In genomic region chr2:29563986-29564385, GRCm38 (mm10) we compare ENCODE assay signal across 9 mouse cellular contexts. TPM values are rescaled to one million over a fixed set of nuclear protein-coding genes. Genes with fewer than 3 reads are reported as not detected.
DNase-seq lines count a peak whose midpoint lies in the region; ATAC-seq and TF ChIP-seq lines count a peak whose summit lies in the region.
"Had no signal": no experiment of that assay in that cellular context is flagged by ENCODE, and none has a peak within 500 bp of the region (broad histone marks: within the 10 kb centered on the region; RNA-seq: fewer than 3 reads in every experiment).

No protein-coding gene starts in this region.

- WGBS in midbrain, embryonic 12.5 days: 62% methylated on average over 7 of the region's 7 CpGs
- 42% methylated on average over 7 of the region's 7 CpGs for WGBS in midbrain, embryonic 16.5 days

- H3K9ac ChIP-seq in midbrain, embryonic 12.5 days (replicated peaks): no peak overlapping the region
- H3K9ac ChIP-seq in midbrain, embryonic 16.5 days (ENCODE audit: low read depth, low read length): no peak overlapping the region
- H3K9ac ChIP-seq: embryonic facial prominence, embryonic 15.5 days; liver, embryonic 14.5 days had no signal

- H3K27ac ChIP-seq in midbrain, embryonic 12.5 days (replicated peaks): peak overlapping the region; percentile 61
- no peak overlapping the region for H3K27ac ChIP-seq in midbrain, embryonic 16.5 days (ENCODE audit: low read length)
- peak overlapping the region; percentile 56 for H3K27ac ChIP-seq in left cerebral cortex, adult 2 months
- H3K27ac ChIP-seq: embryonic facial prominence, embryonic 15.5 days; liver, embryonic 14.5 days had no signal

- no peak for ATAC-seq in midbrain, embryonic 12.5 days (ENCODE audit: low FRiP score, low read depth)
- ATAC-seq in midbrain, embryonic 16.5 days: no peak
- no peak for ATAC-seq in erythroid progenitor cell, adult 5-6 weeks (replicated peaks; ENCODE audit: low FRiP score, poor library complexity, severe bottlenecking)

- H3K4me3 ChIP-seq in midbrain, embryonic 12.5 days: no peak overlapping the region
- H3K4me3 ChIP-seq in midbrain, embryonic 16.5 days (ENCODE audit: low read depth, low read length): no peak overlapping the region
- no peak overlapping the region for H3K4me3 ChIP-seq in left cerebral cortex, adult 2 months
- H3K4me3 ChIP-seq: embryonic facial prominence, embryonic 15.5 days had no signal

- no peaks in the 10 kb centered on the region for H3K9me3 ChIP-seq in midbrain, embryonic 12.5 days
- H3K9me3 ChIP-seq in midbrain, embryonic 16.5 days (replicated peaks; ENCODE audit: control insufficient read depth, low read length, poor library complexity, severe bottlenecking): no peaks in the 10 kb centered on the region
- H3K9me3 ChIP-seq: embryonic facial prominence, embryonic 15.5 days had no signal

- no peak overlapping the region for H3K4me2 ChIP-seq in midbrain, embryonic 12.5 days (replicated peaks)
- H3K4me2 ChIP-seq in midbrain, embryonic 16.5 days (ENCODE audit: low read length): no peak overlapping the region
- H3K4me2 ChIP-seq: embryonic facial prominence, embryonic 15.5 days had no signal

- H3K27me3 ChIP-seq in midbrain, embryonic 12.5 days: no peaks in the 10 kb centered on the region
- H3K27me3 ChIP-seq in midbrain, embryonic 16.5 days (ENCODE audit: control insufficient read depth, insufficient read depth, low read depth, low read length): no peaks in the 10 kb centered on the region
- H3K27me3 ChIP-seq: embryonic facial prominence, embryonic 15.5 days had no signal

- TF ChIP-seq CTCF in left cerebral cortex, adult 2 months (IDR thresholded peaks at IDR 0.05): no peak

- DNase-seq in cerebellum, postnatal 25 days: peak; percentile 77 to 78
- peak; percentile 30 to 50 for DNase-seq in left cerebral cortex, adult 2 months (ENCODE audit: extremely low spot score in 1 of 2, low spot score in 2 of 2)
- no peak for DNase-seq in gastrocnemius, adult 8-10 months (ENCODE audit: low spot score in 2 of 2)
- no peak for DNase-seq in ovary, postnatal 10 days (ENCODE audit: low spot score)

- intact Hi-C loops in left cerebral cortex, adult 2 months (cut with DNase I): no loop called here

- H3K4me1 ChIP-seq in midbrain, embryonic 12.5 days: peaks cover 23% of the 10 kb centered on the region
- H3K4me1 ChIP-seq in midbrain, embryonic 16.5 days (ENCODE audit: control insufficient read depth, insufficient read depth, low read length): peaks cover 10% of the 10 kb centered on the region

- no peaks in the 10 kb centered on the region for H3K36me3 ChIP-seq in midbrain, embryonic 12.5 days
- no peaks in the 10 kb centered on the region for H3K36me3 ChIP-seq in midbrain, embryonic 16.5 days (ENCODE audit: control insufficient read depth, insufficient read depth, low read length)
- H3K36me3 ChIP-seq: embryonic facial prominence, embryonic 15.5 days had no signal

RNA-seq across cellular contexts. Expression of gene Rapgef1, which starts 55.5 kb away (rescaled TPM):
- polyA plus RNA-seq in midbrain, embryonic 12.5 days (2016; fragmentation: Nextera tagmentation; extraction: Ambion mirVana): 22.5 and 24.1 TPM in 2 replicates
- 18.1 and 18.7 TPM in 2 replicates for polyA plus RNA-seq in midbrain, embryonic 16.5 days (2015; fragmentation: Nextera tagmentation; extraction: Ambion mirVana)
- 100 to 1,000 TPM; 102 to 108 TPM for total RNA-seq in left cerebral cortex, adult 2 months (2021)
- total RNA-seq in erythroid progenitor cell, adult 5-6 weeks (2015; ENCODE audit: low replicate concordance): 8.4 and 9.7 TPM in 2 replicates
- total RNA-seq in erythroid progenitor cell, adult 5-6 weeks (2017; ENCODE audit: low replicate concordance): 19.0 and 22.6 TPM in 2 replicates
- 100 to 1,000 TPM; 152 to 187 (median 158) TPM for total RNA-seq in gastrocnemius, adult 8-10 months (2022)

Comparison
In these comparisons a context has a peak if more than half of its experiments do, and no peak if none do; other contexts are left out.
1. DNase-seq: peak in cerebellum, postnatal 25 days (2 of 2) and left cerebral cortex, adult 2 months (2 of 2); none in gastrocnemius, adult 8-10 months (0 of 2) and ovary, postnatal 10 days (single experiment).
2. RNA of gene Rapgef1, which starts 55.5 kb away (total RNA-seq): 152 to 187 TPM in gastrocnemius, adult 8-10 months and 102 to 108 TPM in left cerebral cortex, adult 2 months; 8.4 to 22.6 TPM in erythroid progenitor cell, adult 5-6 weeks; every median in the first group is over 4 times any median in the second.